Mouse (Mus musculus) bone marrow, adult 2 months (tissue): Measurements from ENCODE around the gene Tbcd.

ENCODE experiments used
- CTCF ChIP-seq: fragments of 200-500 bp; IDR thresholded peaks from 2 replicates; pipeline ENCODE4 v1.5.1; 2011; ENCODE audit warnings: low read length, control low read depth; ENCODE audit not compliant: control insufficient read depth, insufficient read depth
- POLR2A ChIP-seq: fragments of 200-500 bp; IDR thresholded peaks from 2 replicates; pipeline ENCODE4 v1.6.1; 2011; ENCODE audit warnings: low read depth, mild to moderate bottlenecking, control low read depth, low read length, borderline replicate concordance; ENCODE audit not compliant: control insufficient read depth

DNA sequence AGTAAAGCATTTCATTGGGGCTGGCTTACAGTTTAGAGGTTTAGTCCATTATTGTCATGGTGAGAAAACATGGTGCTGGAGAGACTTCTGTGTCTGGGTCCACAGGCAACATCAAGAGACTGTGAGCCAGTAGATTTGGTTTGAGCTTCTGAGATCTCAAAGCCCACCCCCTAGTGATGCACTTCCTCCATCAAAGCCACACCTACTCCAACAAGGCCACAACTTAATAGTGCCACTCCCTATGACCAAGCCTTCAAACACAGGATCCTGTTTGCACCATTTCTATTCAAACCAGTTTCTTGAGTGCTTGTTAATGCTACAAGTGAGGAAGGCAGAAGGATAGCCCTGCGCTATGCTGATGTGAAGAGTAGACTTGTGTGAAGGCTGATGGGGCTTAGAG lies 106.2 kb downstream of the Tbcd start:
- TF ChIP-seq POLR2A = no peak
- no peak for TF ChIP-seq CTCF
